Mouse (Mus musculus): Measurements from ENCODE around the gene Ncor2. TPM values are rescaled to one million over a fixed set of nuclear protein-coding genes. Genes with fewer than 3 reads are reported as not detected.

The Ncor2 gene
- polyA plus RNA-seq, 1 experiment from 2014 or later: 25.6 TPM

DNA sequence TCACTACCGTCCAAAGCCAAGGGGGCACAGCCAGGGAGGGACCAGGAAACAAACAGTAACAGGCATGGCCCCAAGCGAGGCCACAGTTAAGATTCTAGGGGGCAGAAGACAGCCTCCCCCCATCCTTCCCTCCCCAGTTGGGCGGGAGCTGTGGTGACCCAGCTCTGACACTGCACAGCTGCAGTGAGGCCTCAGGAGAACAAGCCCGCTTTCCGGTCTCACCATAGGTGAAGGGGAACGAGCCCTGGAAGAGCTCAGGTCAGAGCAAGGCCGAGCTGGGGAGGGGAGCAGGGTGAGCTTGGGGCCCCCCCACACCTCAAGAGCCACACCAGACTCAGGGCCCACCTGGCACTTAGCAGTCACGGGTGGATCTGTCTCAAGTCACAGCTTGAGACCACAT is 123.1 kb downstream of the Ncor2 start:
- Histone ChIP-seq H3K4me2 (no peak overlapping the region), H3K27me3 (replicated peaks) (no peaks in the 10 kb centered on the region), H3K27ac (no peak overlapping the region), H3K4me1 (peaks cover 46% of the 10 kb centered on the region), H3K9me3 (no peaks in the 10 kb centered on the region), H3K9ac (no peak overlapping the region), H3K4me3 (no peak overlapping the region), H3K36me3 (replicated peaks) (no peaks in the 10 kb centered on the region)
- ATAC-seq (replicated peaks): no peak
- 58% methylated on average over 7 of the region's 8 CpGs for WGBS

GRCm38 (mm10) chr5:125053661-125054060 is 125.4 kb downstream of the Ncor2 start:
- Histone ChIP-seq H3K9ac (no peak overlapping the region), H3K4me3 (no peak overlapping the region), H3K9me3 (no peaks in the 10 kb centered on the region), H3K27ac (no peak overlapping the region), H3K36me3 (replicated peaks) (peaks cover 6% of the 10 kb centered on the region; the same call in 1 of the 2 replicates), H3K4me2 (no peak overlapping the region), H3K4me1 (peaks cover 34% of the 10 kb centered on the region), H3K27me3 (replicated peaks) (no peaks in the 10 kb centered on the region)
- no peak for ATAC-seq (replicated peaks)
- 80% methylated on average over 7 of the region's 7 CpGs for WGBS

DNA sequence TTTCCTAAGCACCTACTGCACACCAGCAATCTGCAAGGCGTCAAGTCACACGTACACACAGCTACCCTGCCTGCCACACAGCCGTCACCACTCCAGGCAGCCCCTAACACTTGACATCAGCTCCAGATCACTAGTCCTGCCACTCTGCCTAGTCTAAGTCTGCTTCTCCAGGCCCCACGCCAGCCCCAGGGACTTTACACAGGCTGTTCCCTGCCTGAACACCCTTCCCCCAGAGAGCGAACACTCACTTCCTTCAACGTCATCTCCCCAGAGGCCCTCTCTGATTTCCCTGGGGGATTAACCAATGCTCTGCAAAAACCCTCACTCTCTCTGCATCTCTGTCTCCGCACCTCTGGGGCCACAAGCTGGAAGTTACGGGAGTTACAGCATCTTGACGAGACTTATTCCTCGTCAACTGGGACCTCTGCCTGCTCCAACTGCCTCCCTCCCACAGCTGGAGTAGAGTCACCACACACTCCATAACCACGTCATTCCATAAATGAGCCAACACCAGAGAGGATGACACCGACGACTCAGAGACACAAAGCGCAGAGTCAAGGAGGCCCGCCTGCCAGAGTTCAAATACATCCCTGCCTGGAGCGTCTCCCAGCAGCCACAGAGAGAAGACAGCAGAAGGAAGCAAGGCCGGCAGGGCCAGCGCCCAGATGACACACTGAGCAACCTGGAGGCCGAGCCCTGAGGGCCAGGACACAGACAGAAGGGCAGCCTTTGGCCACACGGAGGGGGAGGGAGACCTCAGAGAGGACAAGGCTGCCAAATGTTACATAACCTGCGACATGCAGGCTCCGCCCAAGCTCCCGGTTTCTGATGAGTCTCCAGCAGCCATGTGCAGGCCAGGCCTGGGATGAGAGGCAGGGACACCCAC is 126.2 kb downstream of the Ncor2 start:
- 72% methylated on average over 23 of the region's 23 CpGs for WGBS
- no peak for ATAC-seq (replicated peaks)

GRCm38 (mm10) chr5:125052237-125052602 is 126.8 kb downstream of the Ncor2 start:
- H3K4me2 ChIP-seq: no peak overlapping the region
- no peaks in the 10 kb centered on the region for H3K9me3 ChIP-seq
- peaks cover 19% of the 10 kb centered on the region for H3K4me1 ChIP-seq
- H3K36me3 ChIP-seq (replicated peaks): peaks cover 7% of the 10 kb centered on the region; the same call in 1 of the 2 replicates
- ATAC-seq (replicated peaks): no peak
- H3K9ac ChIP-seq: no peak overlapping the region
- no peak overlapping the region for H3K27ac ChIP-seq
- no peaks in the 10 kb centered on the region for H3K27me3 ChIP-seq (replicated peaks)
- WGBS: 78% methylated on average over 10 of the region's 10 CpGs
- H3K4me3 ChIP-seq: no peak overlapping the region

More for the DNA sequence above, 126.2 kb downstream of the Ncor2 start:
- H3K4me3 ChIP-seq: no peak overlapping the region
- H3K4me1 ChIP-seq: peaks cover 25% of the 10 kb centered on the region
- peaks cover 7% of the 10 kb centered on the region; the same call in 1 of the 2 replicates for H3K36me3 ChIP-seq (replicated peaks)
- H3K27ac ChIP-seq: no peak overlapping the region
- no peaks in the 10 kb centered on the region for H3K27me3 ChIP-seq (replicated peaks)
- no peak overlapping the region for H3K4me2 ChIP-seq
- H3K9me3 ChIP-seq: no peaks in the 10 kb centered on the region
- no peak overlapping the region for H3K9ac ChIP-seq

DNA sequence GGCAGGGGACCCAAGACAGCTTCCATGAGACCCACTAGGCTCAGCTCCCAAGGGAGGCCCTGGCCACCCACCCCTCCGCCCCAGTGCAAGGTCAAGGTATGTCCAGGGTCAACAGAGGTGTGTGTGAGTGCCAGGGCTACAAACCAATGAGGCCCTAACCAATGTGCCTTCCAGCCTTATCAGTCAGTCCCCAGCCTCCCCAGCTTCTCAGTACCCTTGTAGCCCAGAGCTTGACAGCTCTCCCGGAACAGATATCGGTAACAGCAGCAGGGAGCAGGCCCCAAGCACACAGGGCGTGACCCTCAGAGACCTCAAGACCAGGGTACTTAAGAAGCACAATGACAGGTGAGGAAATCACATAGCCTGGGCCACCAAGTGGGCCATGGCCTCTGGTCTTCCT is 129.5 kb downstream of the Ncor2 start:
- WGBS: 94% methylated on average over 4 of the region's 4 CpGs

GRCm38 (mm10) chr5:125046436-125046835 is 132.6 kb downstream of the Ncor2 start:
- H3K9me3 ChIP-seq: no peaks in the 10 kb centered on the region
- H3K9ac ChIP-seq: no peak overlapping the region
- H3K36me3 ChIP-seq (replicated peaks): peaks cover 7% of the 10 kb centered on the region; the same call in 1 of the 2 replicates
- no peak for ATAC-seq (replicated peaks)
- no peak overlapping the region for H3K4me3 ChIP-seq
- no peaks in the 10 kb centered on the region for H3K27me3 ChIP-seq (replicated peaks)
- 78% methylated on average over 5 of the region's 5 CpGs for WGBS
- no peak overlapping the region for H3K27ac ChIP-seq
- H3K4me1 ChIP-seq: peaks cover 16% of the 10 kb centered on the region
- H3K4me2 ChIP-seq: no peak overlapping the region

More for the DNA sequence above, 129.5 kb downstream of the Ncor2 start:
- H3K27me3 ChIP-seq (replicated peaks): no peaks in the 10 kb centered on the region
- no peak overlapping the region for H3K4me2 ChIP-seq
- no peak overlapping the region for H3K9ac ChIP-seq
- peaks cover 7% of the 10 kb centered on the region; the same call in 1 of the 2 replicates for H3K36me3 ChIP-seq (replicated peaks)
- no peak overlapping the region for H3K4me3 ChIP-seq
- peaks cover 14% of the 10 kb centered on the region for H3K4me1 ChIP-seq
- no peak overlapping the region for H3K27ac ChIP-seq
- ATAC-seq (replicated peaks): no peak
- H3K9me3 ChIP-seq: no peaks in the 10 kb centered on the region

DNA sequence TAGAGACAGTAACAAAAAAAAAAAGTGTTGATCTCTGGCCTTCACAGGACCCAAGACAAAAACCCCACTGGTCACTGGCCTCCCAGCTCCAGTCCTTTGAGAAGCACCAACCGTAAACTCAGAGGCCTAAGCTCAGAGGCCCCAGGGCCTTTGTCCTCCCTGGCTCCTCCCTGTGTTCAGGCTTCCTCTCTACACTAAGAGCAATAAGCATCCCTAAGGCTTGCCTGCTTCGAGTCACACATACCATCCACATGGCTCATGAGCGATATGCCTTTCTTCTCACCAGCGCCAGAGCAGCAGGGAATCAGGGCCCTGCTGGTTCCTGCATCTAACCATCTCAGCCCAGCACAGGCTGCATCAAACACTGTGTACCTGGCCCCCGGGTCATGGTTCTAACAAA is 133.8 kb downstream of the Ncor2 start:
- Histone ChIP-seq H3K36me3 (replicated peaks) (peaks cover 7% of the 10 kb centered on the region; the same call in 1 of the 2 replicates), H3K4me2 (no peak overlapping the region), H3K9ac (no peak overlapping the region), H3K4me1 (peaks cover 16% of the 10 kb centered on the region), H3K27me3 (replicated peaks) (no peaks in the 10 kb centered on the region), H3K9me3 (no peaks in the 10 kb centered on the region), H3K27ac (no peak overlapping the region), H3K4me3 (no peak overlapping the region)
- peak; percentile 38; the same call in 1 of the 2 replicates for ATAC-seq (replicated peaks)
- 7% methylated on average over 5 of the region's 5 CpGs for WGBS

GRCm38 (mm10) chr5:125043448-125043847 is 135.6 kb downstream of the Ncor2 start:
- no peak overlapping the region for H3K27ac ChIP-seq
- no peak for ATAC-seq (replicated peaks)
- peaks cover 16% of the 10 kb centered on the region for H3K4me1 ChIP-seq

DNA sequence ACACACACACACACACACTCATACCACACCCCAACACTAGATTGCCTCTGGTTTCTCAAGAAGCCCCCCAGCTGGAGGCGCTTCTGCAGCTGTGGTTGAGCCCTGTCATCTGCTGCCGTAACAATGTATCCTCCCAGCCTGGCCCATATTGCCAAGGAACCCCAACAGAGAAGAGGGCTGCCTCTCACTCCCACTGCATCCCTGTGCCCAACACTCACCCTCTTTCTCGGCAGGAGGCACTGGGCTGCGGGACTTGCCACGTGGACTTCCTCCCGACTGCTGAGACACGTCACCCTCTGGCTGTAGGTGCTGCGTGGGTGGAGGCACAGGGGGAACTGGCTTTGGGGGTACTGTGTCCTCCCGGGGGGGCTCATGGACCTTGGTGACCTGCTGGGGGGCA is 137.4 kb downstream of the Ncor2 start:
- H3K4me1 ChIP-seq: peaks cover 16% of the 10 kb centered on the region
- no peak overlapping the region for H3K4me2 ChIP-seq
- H3K9ac ChIP-seq: no peak overlapping the region
- H3K4me3 ChIP-seq: no peak overlapping the region
- no peak for ATAC-seq (replicated peaks)
- H3K36me3 ChIP-seq (replicated peaks): 0 out of 2 replicates have a peak, but pooled peaks cover 9% of the 10 kb centered on the region
- no peak overlapping the region for H3K27ac ChIP-seq
- no peaks in the 10 kb centered on the region for H3K9me3 ChIP-seq
- no peaks in the 10 kb centered on the region for H3K27me3 ChIP-seq (replicated peaks)
- WGBS: 90% methylated on average over 9 of the region's 9 CpGs

More at GRCm38 (mm10) chr5:125043448-125043847, 135.6 kb downstream of the Ncor2 start:
- Histone ChIP-seq H3K4me2 (no peak overlapping the region), H3K4me3 (no peak overlapping the region), H3K9ac (no peak overlapping the region), H3K9me3 (no peaks in the 10 kb centered on the region), H3K36me3 (replicated peaks) (peaks cover 2% of the 10 kb centered on the region; the same call in 1 of the 2 replicates), H3K27me3 (replicated peaks) (no peaks in the 10 kb centered on the region)
- 72% methylated on average over 6 of the region's 6 CpGs for WGBS

- ATAC-seq (replicated peaks): no peak
- no peak overlapping the region for H3K9ac ChIP-seq
- H3K27ac ChIP-seq: peak overlapping the region; percentile 3; the same call in 1 of the 2 replicates
- H3K36me3 ChIP-seq (replicated peaks): peaks cover 22% of the 10 kb centered on the region; the same call in 1 of the 2 replicates
- no peaks in the 10 kb centered on the region for H3K9me3 ChIP-seq
- H3K27me3 ChIP-seq (replicated peaks): no peaks in the 10 kb centered on the region
- H3K4me1 ChIP-seq: peaks cover 7% of the 10 kb centered on the region
- no peak overlapping the region for H3K4me2 ChIP-seq
- H3K4me3 ChIP-seq: no peak overlapping the region
- WGBS: 59% methylated on average over 5 of the region's 5 CpGs
Measured at GRCm38 (mm10) chr5:125040128-125040584, 138.9 kb downstream of the Ncor2 start.

- H3K36me3 ChIP-seq (replicated peaks): peaks cover 23% of the 10 kb centered on the region; the same call in 1 of the 2 replicates
- no peaks in the 10 kb centered on the region for H3K27me3 ChIP-seq (replicated peaks)
- WGBS: 90% methylated on average over 8 of the region's 8 CpGs
Measured at GRCm38 (mm10) chr5:125039377-125040027, 139.5 kb downstream of the Ncor2 start.

DNA sequence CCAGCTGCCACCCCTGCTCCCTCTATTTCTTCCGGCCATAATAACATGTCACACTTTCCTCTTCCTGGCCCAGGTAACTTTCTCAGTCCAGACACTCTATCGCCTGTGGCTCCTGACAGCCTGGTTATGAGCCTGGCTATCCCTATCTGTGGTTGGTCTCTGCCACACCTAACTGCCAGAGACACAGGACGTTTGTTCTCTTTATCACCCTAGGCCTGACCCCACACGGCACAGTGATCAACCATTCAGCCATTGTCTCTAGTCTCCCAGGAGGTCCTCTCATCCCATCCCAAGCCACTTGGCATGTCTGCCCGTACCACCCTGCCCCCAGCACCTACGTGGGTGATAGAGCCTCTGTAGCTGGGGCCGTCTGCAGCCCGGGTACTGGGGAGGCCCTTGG is 142.5 kb downstream of the Ncor2 start:
- Histone ChIP-seq H3K27me3 (replicated peaks) (no peaks in the 10 kb centered on the region), H3K9me3 (no peaks in the 10 kb centered on the region), H3K27ac (no peak overlapping the region), H3K9ac (no peak overlapping the region), H3K4me1 (no peaks in the 10 kb centered on the region), H3K4me2 (no peak overlapping the region), H3K36me3 (replicated peaks) (peaks cover 41% of the 10 kb centered on the region; the same call in 1 of the 2 replicates), H3K4me3 (no peak overlapping the region)
- WGBS: 91% methylated on average over 8 of the region's 8 CpGs
- no peak for ATAC-seq (replicated peaks)

More at GRCm38 (mm10) chr5:125039377-125040027, 139.5 kb downstream of the Ncor2 start:
- no peak for ATAC-seq (replicated peaks)
- Histone ChIP-seq H3K9ac (no peak overlapping the region), H3K27ac (no peak overlapping the region), H3K4me2 (no peak overlapping the region), H3K9me3 (no peaks in the 10 kb centered on the region), H3K4me1 (0 out of 2 replicates have a peak, but pooled peaks cover 6% of the 10 kb centered on the region), H3K4me3 (no peak overlapping the region)

All from midbrain, embryonic 15.5 days (tissue).